Mouse (Mus musculus) forebrain, postnatal 0 days (tissue): ENCODE measurements around the gene Lrrc45. TPM values are rescaled to one million over a fixed set of nuclear protein-coding genes. Genes with fewer than 3 reads are reported as not detected.

ENCODE experiments used
- ATAC-seq: fragments of 200-750 bp; cut with Nextera tagmentation; 2 replicates; pipeline ENCODE4 v1.8.0; 2017; ENCODE audit warnings: mild to moderate bottlenecking, moderate library complexity
- DNase-seq: peaks from one replicate; pipeline ENCODE4 v3.0.0-alpha.2; 2015
- H3K27ac ChIP-seq: fragments of 300-500 bp; sonication (generic); 2 replicates; pipeline ENCODE4 v1.5.1; 2014; ENCODE audit warnings: low read depth, mild to moderate bottlenecking, antibody characterized with exemption, low read length, moderate library complexity, mixed read lengths
- H3K27me3 ChIP-seq: fragments of 300-500 bp; sonication (generic); 2 replicates; pipeline ENCODE4 v1.6.1; 2014; ENCODE audit warnings: mild to moderate bottlenecking, low read length, mixed read lengths; ENCODE audit not compliant: insufficient read depth
- H3K36me3 ChIP-seq: fragments of 300-500 bp; sonication (generic); 2 replicates; pipeline ENCODE4 v1.6.1; 2014; ENCODE audit warnings: mild to moderate bottlenecking, moderate library complexity; ENCODE audit not compliant: insufficient read depth
- H3K4me1 ChIP-seq: fragments of 300-500 bp; sonication (generic); 2 replicates; pipeline ENCODE4 v1.6.1; 2014; ENCODE audit warnings: antibody characterized with exemption; ENCODE audit not compliant: insufficient read depth
- H3K4me2 ChIP-seq: fragments of 300-500 bp; sonication (generic); 2 replicates; pipeline ENCODE4 v1.6.1; 2014; ENCODE audit warnings: low read depth, mild to moderate bottlenecking, moderate library complexity
- H3K4me3 ChIP-seq: fragments of 300-500 bp; sonication (generic); 2 replicates; pipeline ENCODE4 v1.5.1; 2014; ENCODE audit warnings: low read depth, low read length, mixed read lengths
- H3K9ac ChIP-seq: fragments of 300-500 bp; sonication (generic); 2 replicates; pipeline ENCODE4 v1.6.1; 2014; ENCODE audit warnings: mild to moderate bottlenecking
- H3K9me3 ChIP-seq: fragments of 300-500 bp; sonication (generic); 2 replicates; pipeline ENCODE4 v1.6.1; 2016; ENCODE audit warnings: low read length
- CTCF ChIP-seq: sonication (generic); IDR thresholded peaks from 2 replicates; pipeline ENCODE4 v1.5.1; 2016; ENCODE audit warnings: antibody characterized with exemption, control low read depth, low read depth
- WGBS: fragments of 180-500 bp; shearing (Covaris S2); extraction: QIAGEN DNeasy Blood & Tissue Kit; methylation state at CpG from one replicate; pipeline ENCODE4 v1.1.7; 2014; 5-methylcytosine and 5-hydroxymethylcytosine counted together
- polyA plus RNA-seq: library from polyadenylated mRNA; unstranded; fragments of >200 nt; fragmentation: Nextera tagmentation; extraction: Ambion mirVana; gene quantifications from 2 replicates; pipeline ENCODE4 v1.2.1, GENCODE M21; 2015
- total RNA-seq: library from RNA; depleted of rRNA; stranded (reverse); fragments of >200 nt; gene quantifications from 2 replicates; pipeline ENCODE4 v1.2.3, GENCODE M21; 2014

The Lrrc45 gene
- total and polyA plus RNA-seq, 2 experiments from 2014 or later, result 41.0 to 57.6 TPM

DNA sequence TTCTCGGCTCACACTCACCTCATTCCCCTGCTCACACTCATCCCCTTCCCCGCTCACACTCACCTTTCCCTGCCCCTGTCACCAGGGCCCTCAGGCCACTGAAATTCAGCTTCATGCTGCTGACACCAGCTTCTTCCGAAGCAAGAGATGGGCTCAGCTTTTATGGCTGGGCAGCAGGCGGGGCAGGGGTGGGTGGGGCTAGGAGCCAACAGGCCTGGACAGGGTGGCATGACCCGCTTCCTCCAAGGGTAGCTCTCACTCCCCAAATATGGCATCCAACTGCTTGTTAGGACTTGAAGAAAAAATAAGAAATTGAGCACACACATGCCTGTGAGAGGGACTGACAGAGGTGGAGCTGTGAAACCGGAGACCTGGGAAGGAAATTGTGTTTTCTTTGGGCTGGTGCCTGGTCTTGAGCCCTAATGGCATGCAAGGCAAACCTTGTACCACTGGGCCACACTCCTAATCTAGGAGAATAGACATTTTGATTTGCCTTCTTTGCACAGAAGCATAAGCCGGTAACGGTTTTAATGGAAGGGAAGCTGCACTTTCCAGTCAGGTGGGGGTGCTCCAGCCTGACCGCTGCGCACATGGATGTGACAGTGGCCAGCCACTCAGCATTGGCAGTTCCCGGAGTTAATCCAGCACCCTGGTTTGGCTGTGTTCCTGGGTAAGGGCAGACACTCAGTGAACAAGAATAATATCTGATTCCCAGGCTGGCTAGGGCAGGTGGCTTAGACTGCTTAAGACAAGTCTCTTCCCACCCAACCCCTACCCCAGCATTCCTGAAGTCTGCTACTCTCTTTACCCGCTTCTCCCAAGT lies 18.3 kb downstream of the Lrrc45 start, which contains the start of gene Cbr2:
Cbr2 (minus strand) TSS at position 257 of the 823 bp plus-strand sequence.
- no peak for ATAC-seq
- H3K9ac ChIP-seq, result no peak within 1 kb of the TSS
- no peak for DNase-seq
- no peak within 1 kb of the TSS for H3K4me2 ChIP-seq
- H3K36me3 ChIP-seq, result no peaks in the 10 kb centered on the region
- H3K4me1 ChIP-seq, result no peaks in the 10 kb centered on the region
- H3K27me3 ChIP-seq, result no peaks in the 10 kb centered on the region
- WGBS, result 76% methylated on average over 12 of the region's 12 CpGs
- no peaks in the 10 kb centered on the region for H3K9me3 ChIP-seq
- no peak for TF ChIP-seq CTCF
- no peak within 1 kb of the TSS for H3K4me3 ChIP-seq
- no peak within 1 kb of the TSS for H3K27ac ChIP-seq

DNA sequence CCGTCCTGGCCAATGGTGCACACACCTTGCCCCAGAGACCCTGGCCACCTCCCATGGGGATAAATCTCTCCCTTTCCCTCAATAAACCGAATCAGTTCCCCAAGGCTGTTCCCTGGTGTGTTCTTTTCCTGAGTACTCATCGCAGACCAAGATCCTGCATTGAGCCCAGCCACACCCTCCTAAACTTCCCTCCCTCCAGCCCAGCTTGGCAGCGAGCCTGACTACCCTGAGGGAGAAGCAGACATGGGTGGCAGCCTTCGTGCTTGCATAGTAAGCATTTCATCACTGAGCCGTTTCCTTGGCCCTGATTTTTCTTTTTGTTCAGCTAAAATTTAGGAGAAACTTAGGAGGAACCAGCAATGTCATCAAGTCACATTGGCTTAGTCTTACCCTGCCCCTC lies 19.8 kb downstream of the Lrrc45 start:
- ATAC-seq (no peak), DNase-seq (no peak)
- Histone ChIP-seq H3K9me3 (no peaks in the 10 kb centered on the region), H3K27me3 (no peaks in the 10 kb centered on the region), H3K4me1 (no peaks in the 10 kb centered on the region), H3K4me2 (no peak overlapping the region), H3K36me3 (no peaks in the 10 kb centered on the region), H3K9ac (no peak overlapping the region), H3K27ac (no peak overlapping the region), H3K4me3 (no peak overlapping the region)
- TF ChIP-seq CTCF, result no peak
- WGBS, result 58% methylated on average over 6 of the region's 6 CpGs

DNA sequence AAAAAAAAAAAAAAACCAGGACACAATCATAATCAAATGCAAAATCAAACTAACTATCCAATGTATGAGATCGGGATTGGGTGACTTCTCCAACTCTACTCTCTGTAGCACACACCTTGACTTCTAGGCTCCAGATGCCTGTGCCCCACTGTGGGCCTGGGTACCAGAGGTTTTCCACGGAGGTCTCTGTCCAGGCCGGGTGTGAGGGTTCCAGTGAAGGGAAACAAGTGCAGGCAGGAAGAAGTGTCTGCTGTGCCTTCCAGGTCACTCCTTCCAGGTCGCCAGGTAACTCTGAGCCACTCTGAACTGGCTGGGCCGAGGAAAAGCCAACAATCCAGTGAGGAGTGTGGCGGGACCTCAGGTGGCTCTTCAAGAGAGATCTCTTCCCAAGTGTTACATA lies 22.7 kb downstream of the Lrrc45 start:
- WGBS, result 71% methylated on average over 6 of the region's 6 CpGs
- no peak for ATAC-seq
- DNase-seq, result no peak
- no peak overlapping the region for H3K9ac ChIP-seq
- TF ChIP-seq CTCF, result no peak
- H3K36me3 ChIP-seq, result no peaks in the 10 kb centered on the region
- no peak overlapping the region for H3K27ac ChIP-seq
- H3K9me3 ChIP-seq, result no peaks in the 10 kb centered on the region
- no peak overlapping the region for H3K4me3 ChIP-seq
- no peaks in the 10 kb centered on the region for H3K27me3 ChIP-seq
- no peaks in the 10 kb centered on the region for H3K4me1 ChIP-seq
- H3K4me2 ChIP-seq, result no peak overlapping the region

DNA sequence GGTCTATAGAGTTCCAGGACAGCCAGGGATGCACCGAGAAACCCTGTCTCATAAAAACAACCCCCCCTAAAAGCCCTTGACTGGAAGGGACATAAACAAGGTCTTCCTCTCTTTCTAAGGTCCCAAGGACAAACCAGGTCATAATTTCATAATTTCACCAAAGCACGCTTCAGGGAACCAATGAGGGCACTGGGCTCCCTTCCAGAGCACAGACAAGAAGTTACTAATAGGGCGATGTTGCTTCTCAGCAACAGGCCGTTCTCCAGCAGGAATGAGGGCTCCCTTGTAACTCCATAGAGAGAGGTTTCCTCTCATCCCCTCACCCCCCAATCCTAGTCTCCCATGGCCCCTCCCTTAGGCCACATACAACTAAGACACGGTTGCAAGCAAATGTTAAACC lies 27.3 kb downstream of the Lrrc45 start:
- Histone ChIP-seq H3K27ac (no peak overlapping the region), H3K9ac (no peak overlapping the region), H3K36me3 (no peaks in the 10 kb centered on the region), H3K27me3 (no peaks in the 10 kb centered on the region), H3K4me1 (no peaks in the 10 kb centered on the region), H3K4me3 (no peak overlapping the region), H3K4me2 (no peak overlapping the region), H3K9me3 (no peaks in the 10 kb centered on the region)
- no peak for TF ChIP-seq CTCF
- ATAC-seq, result no peak
- no peak for DNase-seq
- 91% methylated on average over 5 of the region's 5 CpGs for WGBS

DNA sequence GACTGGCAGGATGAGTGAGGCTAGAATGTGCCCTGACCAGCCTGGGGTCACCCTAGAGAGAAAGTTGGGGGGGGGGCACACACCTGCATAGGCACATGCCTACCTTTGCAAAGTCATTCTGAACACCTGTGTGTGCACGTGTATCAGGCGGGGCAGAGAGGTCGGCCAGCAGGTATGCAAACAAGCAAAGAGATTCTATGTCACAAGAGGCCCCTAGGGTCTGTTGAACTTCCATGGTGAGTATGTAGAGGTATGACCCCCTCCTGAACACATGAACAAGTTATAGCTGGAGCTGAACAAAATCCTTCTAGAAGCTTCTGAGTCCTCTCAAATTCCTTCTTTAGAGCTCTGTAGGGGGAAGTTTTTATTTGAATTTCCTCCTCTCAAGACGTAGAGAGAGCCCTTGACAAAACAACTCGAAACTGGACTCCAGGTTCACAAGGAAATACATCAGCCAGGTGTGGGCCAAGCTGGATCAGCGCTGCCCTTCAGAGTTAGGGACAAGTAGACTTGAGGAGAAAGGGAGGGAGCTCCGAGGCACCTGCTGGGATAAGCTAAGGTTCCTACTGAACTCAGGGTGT lies 30.5 kb downstream of the Lrrc45 start:
- no peak for ATAC-seq
- H3K36me3 ChIP-seq, result no peaks in the 10 kb centered on the region
- no peak overlapping the region for H3K4me2 ChIP-seq
- H3K9me3 ChIP-seq, result no peaks in the 10 kb centered on the region
- no peak overlapping the region for H3K4me3 ChIP-seq
- no peaks in the 10 kb centered on the region for H3K4me1 ChIP-seq
- 77% methylated on average over 7 of the region's 7 CpGs for WGBS
- TF ChIP-seq CTCF, result no peak
- no peak for DNase-seq
- H3K27me3 ChIP-seq, result no peaks in the 10 kb centered on the region
- H3K27ac ChIP-seq, result no peak overlapping the region
- H3K9ac ChIP-seq, result no peak overlapping the region

DNA sequence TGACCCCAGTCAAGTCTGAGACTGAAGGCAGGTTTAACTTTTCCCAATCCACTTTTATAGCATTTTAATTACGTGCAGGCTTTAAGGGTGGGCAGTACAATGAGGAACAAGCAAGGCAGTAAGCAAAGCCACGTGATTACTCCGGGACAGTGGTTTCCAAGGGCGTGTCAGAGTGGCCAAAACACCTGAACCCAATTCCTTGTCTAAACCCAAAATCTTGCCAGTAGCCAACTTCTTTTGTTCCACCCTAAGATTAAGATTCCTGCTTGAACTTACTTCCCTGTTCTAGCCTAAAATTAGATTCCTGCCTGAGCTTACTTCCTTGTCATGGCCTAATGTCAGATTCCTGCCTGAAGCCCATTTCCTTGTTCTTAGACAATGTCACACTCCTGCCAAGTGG lies 34.2 kb downstream of the Lrrc45 start:
- Histone ChIP-seq H3K9me3 (no peaks in the 10 kb centered on the region), H3K4me2 (no peak overlapping the region), H3K4me1 (no peaks in the 10 kb centered on the region), H3K4me3 (no peak overlapping the region), H3K27me3 (no peaks in the 10 kb centered on the region), H3K9ac (no peak overlapping the region), H3K27ac (no peak overlapping the region), H3K36me3 (no peaks in the 10 kb centered on the region)
- DNase-seq (no peak), ATAC-seq (no peak)
- no peak for TF ChIP-seq CTCF
- 82% methylated on average over 4 of the region's 4 CpGs for WGBS

DNA sequence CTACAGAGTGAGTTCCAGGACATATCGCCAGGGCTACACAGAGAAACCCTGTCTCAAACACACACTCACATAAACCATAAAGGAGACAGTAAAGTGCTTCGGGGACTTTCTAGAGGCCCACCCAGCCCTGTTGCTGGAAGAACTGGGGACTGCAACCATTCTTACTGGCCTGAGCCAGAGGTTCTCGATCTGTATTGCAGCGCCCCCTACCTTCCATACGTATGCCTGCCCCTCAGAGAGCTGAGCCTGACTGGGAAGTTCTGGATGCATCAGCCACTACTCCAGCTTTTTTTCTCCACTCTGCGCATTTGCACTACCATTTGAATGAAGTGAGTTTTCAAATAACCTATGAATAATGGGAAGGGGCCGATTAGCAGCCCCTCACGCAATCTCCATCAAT lies 35.7 kb downstream of the Lrrc45 start:
- peak; percentile 24; the same call in 1 of the 2 replicates for TF ChIP-seq CTCF
- no peaks in the 10 kb centered on the region for H3K27me3 ChIP-seq
- no peak for DNase-seq
- ATAC-seq, result no peak
- no peaks in the 10 kb centered on the region for H3K36me3 ChIP-seq
- no peaks in the 10 kb centered on the region for H3K4me1 ChIP-seq
- WGBS, result 65% methylated on average over 8 of the region's 8 CpGs
- no peak overlapping the region for H3K4me3 ChIP-seq
- H3K4me2 ChIP-seq, result no peak overlapping the region
- no peak overlapping the region for H3K9ac ChIP-seq
- H3K27ac ChIP-seq, result no peak overlapping the region
- H3K9me3 ChIP-seq, result no peaks in the 10 kb centered on the region
